In genomic region chr1:138963161-138963867, GRCm38 (mm10) we compare ENCODE assay signal across 8 mouse cellular contexts. TPM values are rescaled to one million over a fixed set of nuclear protein-coding genes. Genes with fewer than 3 reads are reported as not detected.
A peak's percentile ranks its signal among the peaks of the same experiment; 100 is the strongest.
DNase-seq lines count a peak whose midpoint lies in the region; ATAC-seq lines count a peak whose summit lies in the region.

Gene Dennd1b (plus strand): TSS chr1:138963435.

- H3K4me3 ChIP-seq in intestine, embryonic 15.5 days (replicated peaks) = peak within 1 kb of the TSS; percentile 84

- peak; percentile 90 for ATAC-seq in intestine, embryonic 15.5 days
- ATAC-seq in megakaryocyte-erythroid progenitor cell, adult 5-6 weeks (replicated peaks; ENCODE audit: low FRiP score, low TSS enrichment, poor library complexity, severe bottlenecking) = peak; percentile 76

- peak within 1 kb of the TSS; percentile 95 for H3K9ac ChIP-seq in intestine, embryonic 15.5 days

- no peaks in the 10 kb centered on the region for H3K9me3 ChIP-seq in intestine, embryonic 15.5 days

- H3K27me3 ChIP-seq in intestine, embryonic 15.5 days (replicated peaks) = no peaks in the 10 kb centered on the region

- peak within 1 kb of the TSS; percentile 92 for H3K27ac ChIP-seq in intestine, embryonic 15.5 days

- H3K4me1 ChIP-seq in intestine, embryonic 15.5 days (replicated peaks) = 0 out of 2 replicates have a peak, but pooled peaks cover 7% of the 10 kb centered on the region

- no peaks in the 10 kb centered on the region for H3K36me3 ChIP-seq in intestine, embryonic 15.5 days

- peak within 1 kb of the TSS; percentile 72 for H3K4me2 ChIP-seq in intestine, embryonic 15.5 days (replicated peaks)

- DNase-seq in adrenal gland, adult (ENCODE audit: inconsistent age in 2 of 2, low spot score in 1 of 2) = peak; percentile 74 to 92
- peak; percentile 72 for DNase-seq in embryo, embryonic 10.5 days (ENCODE audit: low spot score)
- DNase-seq in gastrocnemius, postnatal 4 days (ENCODE audit: low spot score in 2 of 2) = peak; percentile 46 to 59
- peak; percentile 59 to 64 for DNase-seq in left cerebral cortex, postnatal 25 days (ENCODE audit: low spot score in 2 of 2)
- DNase-seq in right cerebral cortex, postnatal 25 days = peak; percentile 68
- DNase-seq in yolk sac, embryonic 10.5 days (ENCODE audit: low spot score) = peak; percentile 79

- under 1% methylated on average over 66 of the region's 69 CpGs for WGBS in intestine, embryonic 15.5 days

- intact Hi-C loops in left cerebral cortex, postnatal 25 days (cut with DNase I) = loop anchor here (5.0 to 10.0 kb wide), 4 partner anchors 106 to 191 kb away; partner anchors contain the start of gene 2310009B15Rik

RNA-seq across cellular contexts. Expression of gene Dennd1b, which starts in this region (rescaled TPM):
- total RNA-seq in gastrocnemius, postnatal 4 days (2021) = 10 to 100 TPM; 29.4 to 31.7 TPM
- 9.0 and 9.4 TPM in 2 replicates for polyA plus RNA-seq in intestine, embryonic 15.5 days (2015; fragmentation: Nextera tagmentation; extraction: Ambion mirVana)
- 10 to 100 TPM; 28.5 to 30.5 TPM for total RNA-seq in left cerebral cortex, postnatal 25 days (2021)
- total RNA-seq in megakaryocyte-erythroid progenitor cell, adult 5-6 weeks (2014; fragmentation: Nextera tagmentation) = 21.0 and 26.8 TPM in 2 replicates
- total RNA-seq in megakaryocyte-erythroid progenitor cell, adult 5-6 weeks (2017) = 13.8 and 19.3 TPM in 2 replicates

Comparison
In these comparisons a context has a peak if more than half of its experiments do, and no peak if none do; other contexts are left out.
1. Peak in every context shown above with its lines: DNase-seq, ATAC-seq, H3K4me3 ChIP-seq and H3K27ac ChIP-seq.